Mouse (Mus musculus) limb, embryonic 15.5 days (tissue): ENCODE results near the gene Ppil3. TPM values are rescaled to one million over a fixed set of nuclear protein-coding genes. Genes with fewer than 3 reads are reported as not detected.

ENCODE experiments used
- ATAC-seq: fragments of 200-750 bp; cut with Nextera tagmentation; 2 replicates; pipeline ENCODE4 v1.8.0; 2017; ENCODE audit warnings: low read depth, moderate TSS enrichment; ENCODE audit not compliant: insufficient number of reproducible peaks, low FRiP score, low TSS enrichment
- H3K27ac ChIP-seq: fragments of 300-500 bp; sonication (generic); 2 replicates; pipeline ENCODE4 v1.5.1; 2015; ENCODE audit warnings: moderate library complexity, mild to moderate bottlenecking, inconsistent platforms
- H3K27me3 ChIP-seq: fragments of 300-500 bp; sonication (generic); 2 replicates; pipeline ENCODE4 v1.6.1; 2015; ENCODE audit warnings: inconsistent platforms
- H3K36me3 ChIP-seq: fragments of 300-500 bp; sonication (generic); 2 replicates; pipeline ENCODE4 v1.6.1; 2015; ENCODE audit warnings: inconsistent platforms
- H3K4me1 ChIP-seq: fragments of 300-500 bp; sonication (generic); 2 replicates; pipeline ENCODE4 v1.6.1; 2015; ENCODE audit warnings: inconsistent platforms
- H3K4me2 ChIP-seq: fragments of 300-500 bp; sonication (generic); 2 replicates; pipeline ENCODE4 v1.6.1; 2015; ENCODE audit warnings: mild to moderate bottlenecking, inconsistent platforms
- H3K4me3 ChIP-seq: fragments of 300-500 bp; sonication (generic); 2 replicates; pipeline ENCODE4 v1.5.1; 2015; ENCODE audit warnings: mild to moderate bottlenecking, inconsistent platforms
- H3K9ac ChIP-seq: fragments of 300-500 bp; sonication (generic); 2 replicates; pipeline ENCODE4 v1.6.1; 2015; ENCODE audit warnings: inconsistent platforms
- H3K9me3 ChIP-seq: fragments of 300-500 bp; sonication (generic); 2 replicates; pipeline ENCODE4 v1.6.1; 2016; ENCODE audit warnings: inconsistent platforms
- WGBS: fragments of 180-500 bp; shearing (Covaris S2); methylation state at CpG from one replicate; pipeline ENCODE4 v1.1.7; 2015; 5-methylcytosine and 5-hydroxymethylcytosine counted together
- polyA plus RNA-seq: library from polyadenylated mRNA; unstranded; fragments of >200 nt; fragmentation: Nextera tagmentation; extraction: Ambion mirVana; gene quantifications from 2 replicates; pipeline ENCODE4 v1.2.1, GENCODE M21; 2015

Gene Ppil3
- polyA plus RNA-seq, 1 experiment from 2014 or later = 53.3 TPM

DNA sequence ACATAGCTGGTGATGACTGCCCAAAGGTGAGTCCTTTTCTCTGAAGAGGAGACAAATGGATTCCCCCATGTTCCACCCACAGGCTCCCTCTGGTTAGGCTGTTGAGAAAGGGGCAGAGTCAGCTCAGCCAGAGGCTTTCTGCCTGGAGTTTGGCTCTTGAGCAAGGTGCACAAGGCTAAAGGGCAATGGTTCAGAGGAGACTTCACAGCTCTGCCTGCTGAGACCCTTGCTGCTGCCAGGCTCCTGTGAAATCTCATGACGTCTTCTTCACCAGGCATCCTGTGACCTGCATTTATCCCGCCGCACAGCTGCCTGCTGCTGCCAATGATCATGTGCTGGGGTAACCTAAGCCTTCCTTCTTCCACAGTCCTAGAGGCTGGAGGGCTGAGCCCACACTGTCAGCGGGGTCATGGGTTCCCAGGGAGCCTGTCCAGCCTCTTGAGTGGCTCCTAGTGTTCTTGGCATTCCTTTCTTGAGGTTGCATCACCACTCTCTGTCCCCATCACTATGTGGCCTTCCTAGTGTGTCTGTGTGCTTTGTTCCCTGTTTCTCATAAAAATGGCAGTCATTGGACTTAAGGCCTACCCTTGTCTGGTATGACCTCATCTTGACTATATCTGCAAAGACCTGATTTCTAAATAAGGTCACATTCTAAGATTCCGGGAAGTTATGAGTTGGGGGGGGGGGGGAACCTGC, 62.6 kb downstream of the Ppil3 start:
- H3K4me1 ChIP-seq = no peaks in the 10 kb centered on the region
- no peak overlapping the region for H3K4me2 ChIP-seq
- ATAC-seq = no peak
- no peak overlapping the region for H3K4me3 ChIP-seq
- WGBS = 66% methylated on average over 5 of the region's 5 CpGs
- H3K36me3 ChIP-seq = no peaks in the 10 kb centered on the region
- H3K9ac ChIP-seq = no peak overlapping the region
- no peaks in the 10 kb centered on the region for H3K9me3 ChIP-seq
- no peak overlapping the region for H3K27ac ChIP-seq
- no peaks in the 10 kb centered on the region for H3K27me3 ChIP-seq

Other genes starting within 250 kb of the Ppil3 start
- gene Aox4, start 235.1 kb downstream of the Ppil3 start, polyA plus RNA-seq = 30.7 and 32.4 TPM in 2 replicates
- gene Aox2, start 167.2 kb downstream of the Ppil3 start, polyA plus RNA-seq = 0.08 and 0.12 TPM in 2 replicates
- gene Bzw1, start 52.6 kb downstream of the Ppil3 start, polyA plus RNA-seq = 306 and 334 TPM in 2 replicates
- 207 and 212 TPM in 2 replicates for gene Clk1, start 21.4 kb downstream of the Ppil3 start, polyA plus RNA-seq
- gene Nif3l1, start 335 bp downstream of the Ppil3 start, polyA plus RNA-seq = 42.8 and 43.2 TPM in 2 replicates
- 23.7 and 27.2 TPM in 2 replicates for gene Orc2, start 59.6 kb upstream of the Ppil3 start, polyA plus RNA-seq
- 6.1 and 7.4 TPM in 2 replicates for gene Fam126b, start 140.8 kb upstream of the Ppil3 start, polyA plus RNA-seq
- gene Ndufb3, start 140.9 kb upstream of the Ppil3 start, polyA plus RNA-seq = 134 and 157 TPM in 2 replicates